Mouse (Mus musculus): ENCODE results near the gene Bckdk. TPM values are rescaled to one million over a fixed set of nuclear protein-coding genes. Genes with fewer than 3 reads are reported as not detected.

Gene Bckdk
- total and polyA plus RNA-seq, 3 experiments: 32.6 to 126 TPM; not detected in 1

DNA sequence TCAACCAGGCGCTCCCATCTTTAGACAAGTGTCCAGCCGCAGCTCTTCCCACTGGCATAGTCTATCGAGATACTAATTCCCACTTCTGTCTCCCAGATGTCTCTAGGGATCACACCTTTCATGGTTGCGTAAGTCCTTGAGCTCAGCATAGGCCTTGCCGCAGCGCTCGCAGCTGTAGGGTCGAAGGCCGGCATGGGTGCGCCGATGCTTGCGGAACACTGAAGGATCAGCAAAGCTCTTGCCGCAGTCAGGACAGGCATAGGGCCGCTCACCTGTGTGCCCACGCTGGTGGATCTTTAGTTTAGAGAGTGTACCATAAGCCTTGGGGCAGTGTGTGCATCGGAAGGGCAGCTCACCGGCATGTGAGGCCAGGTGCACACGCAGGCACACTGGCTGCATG, 36.2 kb upstream of the Bckdk start:
- H3K4me1 ChIP-seq (ENCODE audit: control insufficient read depth in 1 of 2, insufficient read depth in 2 of 2, low read length in 2 of 2): peaks cover 6 to 9% of the 10 kb centered on the region in 2 experiments
- H3K4me3 ChIP-seq (ENCODE audit: control insufficient read depth in 1 of 2, insufficient read depth in 1 of 2, low read depth in 2 of 2, low read length in 2 of 2): no peak overlapping the region
- DNase-seq (ENCODE audit: low read depth, low spot score): no peak
- no peak overlapping the region for H3K9ac ChIP-seq (ENCODE audit: control insufficient read depth, low read depth, low read length, poor library complexity, severe bottlenecking)
- peaks cover 2 to 9% of the 10 kb centered on the region in 2 experiments; a peak in 3 of 4 replicates for H3K36me3 ChIP-seq (ENCODE audit: control insufficient read depth in 1 of 2, insufficient read depth in 2 of 2, low read length in 2 of 2)
- no peaks in the 10 kb centered on the region for H3K9me3 ChIP-seq (replicated peaks; ENCODE audit: insufficient read depth, low read length)
- no peaks in the 10 kb centered on the region for H3K27me3 ChIP-seq (ENCODE audit: control insufficient read depth in 1 of 2, insufficient read depth in 2 of 2, low read length in 2 of 2)
- 0 out of 2 replicates have a peak, but pooled peaks cover 6% of the 10 kb centered on the region for H3K79me2 ChIP-seq (ENCODE audit: control insufficient read depth, insufficient read depth, low read length, poor library complexity)
- H3K27ac ChIP-seq (ENCODE audit: control insufficient read depth, low read depth, low read length): no peak overlapping the region
- TF ChIP-seq HCFC1 (IDR thresholded peaks at IDR 0.05; ENCODE audit: low read depth, low read length): no peak
- no peak for TF ChIP-seq ELF1 (IDR thresholded peaks at IDR 0.05; ENCODE audit: low read depth, low read length)
- no peak for TF ChIP-seq ETS1 (IDR thresholded peaks at IDR 0.05; ENCODE audit: low read depth, low read length)
- TF ChIP-seq BHLHE40 (IDR thresholded peaks at IDR 0.05; ENCODE audit: borderline replicate concordance, low read depth, low read length): no peak
- no peak for TF ChIP-seq JUND (IDR thresholded peaks at IDR 0.05; ENCODE audit: low read depth, low read length)
- TF ChIP-seq UBTF (IDR thresholded peaks at IDR 0.05; ENCODE audit: borderline replicate concordance, insufficient read depth, low read depth, low read length): no peak
- TF ChIP-seq NRF1 (IDR thresholded peaks at IDR 0.05; ENCODE audit: insufficient read depth, low read depth, low read length, poor library complexity, severe bottlenecking): no peak
- TF ChIP-seq POLR2AphosphoS2 (IDR thresholded peaks at IDR 0.05; ENCODE audit: low read length): no peak
- no peak for TF ChIP-seq SIN3A (IDR thresholded peaks at IDR 0.05; ENCODE audit: low read length)
- no peak for TF ChIP-seq GATA1 (IDR thresholded peaks at IDR 0.05; ENCODE audit: low read depth, low read length)
- TF ChIP-seq GABPA (IDR thresholded peaks at IDR 0.05; ENCODE audit: low read depth, low read length): no peak
- TF ChIP-seq MYB (IDR thresholded peaks at IDR 0.05; ENCODE audit: low read depth, low read length): no peak
- TF ChIP-seq NELFE (IDR thresholded peaks at IDR 0.05; ENCODE audit: low read depth, low read length): no peak
- TF ChIP-seq ZNF384 (IDR thresholded peaks at IDR 0.05; ENCODE audit: low read depth, low read length): no peak
- no peak for TF ChIP-seq RCOR1 (IDR thresholded peaks at IDR 0.05; ENCODE audit: low read depth, low read length)
- TF ChIP-seq MAFK (IDR thresholded peaks at IDR 0.05; ENCODE audit: borderline replicate concordance, low read depth, low read length): no peak
- no peak for TF ChIP-seq CHD2 (IDR thresholded peaks at IDR 0.05; ENCODE audit: low read length)
- no peak for TF ChIP-seq KAT2A (conservative IDR thresholded peaks at IDR 0.05; ENCODE audit: low read depth, low read length)

DNA sequence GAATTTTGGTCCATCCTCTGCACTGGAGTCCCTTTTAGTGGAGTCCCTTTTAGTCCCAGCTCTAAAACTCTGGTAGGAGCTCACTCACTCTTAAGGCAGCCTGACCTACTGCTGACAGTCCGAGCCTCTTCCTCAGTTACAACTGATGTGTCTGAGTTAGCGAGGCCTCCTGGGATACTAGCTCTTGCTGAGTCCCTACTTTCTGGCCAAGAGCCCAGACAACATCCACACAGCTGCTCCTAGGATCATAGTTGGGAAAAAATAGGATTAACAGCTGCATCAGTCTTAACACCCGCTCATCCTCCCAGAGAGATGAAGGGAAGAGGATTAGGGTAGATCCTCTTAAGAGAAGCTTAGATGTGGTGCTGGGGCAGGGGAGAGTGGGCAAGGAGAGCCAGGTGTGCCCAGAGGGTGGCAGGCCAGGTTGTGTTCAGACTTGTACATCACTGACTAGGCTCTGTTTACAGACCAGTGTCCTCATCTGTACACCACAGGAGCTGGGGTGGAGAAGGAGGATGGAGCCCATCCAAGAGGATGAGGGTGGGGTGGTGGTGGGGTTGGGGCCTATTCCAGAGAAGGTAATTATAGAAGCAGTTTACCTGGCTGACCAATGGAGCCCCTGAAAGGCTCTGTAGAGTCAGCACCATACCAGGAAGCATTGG, 34.6 kb upstream of the Bckdk start:
- TF ChIP-seq NELFE (IDR thresholded peaks at IDR 0.05; ENCODE audit: low read depth, low read length) (no peak), ETS1 (IDR thresholded peaks at IDR 0.05; ENCODE audit: low read depth, low read length) (no peak), NRF1 (IDR thresholded peaks at IDR 0.05; ENCODE audit: insufficient read depth, low read depth, low read length, poor library complexity, severe bottlenecking) (no peak), POLR2A (IDR thresholded peaks at IDR 0.05; ENCODE audit: control insufficient read depth in 1 of 2, insufficient read depth in 1 of 2, low read depth in 1 of 2, low read length in 2 of 2, poor library complexity in 1 of 2) (no peak), CTCF (IDR thresholded peaks at IDR 0.05 in 2 of 3, conservative IDR thresholded peaks at IDR 0.05 in 1 of 3; ENCODE audit: control insufficient read depth in 1 of 3, insufficient read depth in 1 of 3, low read depth in 2 of 3, low read length in 3 of 3, poor library complexity in 1 of 3, severe bottlenecking in 1 of 3) (no peak), USF1 (IDR thresholded peaks at IDR 0.05; ENCODE audit: low read depth, low read length) (no peak), POLR2AphosphoS5 (IDR thresholded peaks at IDR 0.05; ENCODE audit: borderline replicate concordance, low read depth, low read length) (no peak), RAD21 (IDR thresholded peaks at IDR 0.05; ENCODE audit: low read depth, low read length) (no peak), MAZ (IDR thresholded peaks at IDR 0.05; ENCODE audit: low read depth, low read length) (no peak), ZKSCAN1 (IDR thresholded peaks at IDR 0.05; ENCODE audit: low read depth, low read length) (no peak), UBTF (IDR thresholded peaks at IDR 0.05; ENCODE audit: borderline replicate concordance, insufficient read depth, low read depth, low read length) (no peak), POLR2AphosphoS2 (IDR thresholded peaks at IDR 0.05; ENCODE audit: low read length) (no peak), MXI1 (IDR thresholded peaks at IDR 0.05; ENCODE audit: low read depth, low read length) (no peak), MYC (IDR thresholded peaks at IDR 0.05; ENCODE audit: low read depth, low read length) (no peak), TCF12 (IDR thresholded peaks at IDR 0.05; ENCODE audit: low read depth, low read length) (no peak)
- Histone ChIP-seq H3K79me2 (ENCODE audit: control insufficient read depth, insufficient read depth, low read length, poor library complexity) (peaks cover 8% of the 10 kb centered on the region; the same call in 1 of the 2 replicates), H3K4me3 (ENCODE audit: control insufficient read depth in 1 of 2, insufficient read depth in 1 of 2, low read depth in 2 of 2, low read length in 2 of 2) (no peak overlapping the region), H3K9ac (ENCODE audit: control insufficient read depth, low read depth, low read length, poor library complexity, severe bottlenecking) (no peak overlapping the region), H3K27ac (ENCODE audit: control insufficient read depth, low read depth, low read length) (no peak overlapping the region), H3K9me3 (replicated peaks; ENCODE audit: insufficient read depth, low read length) (no peaks in the 10 kb centered on the region), H3K4me1 (ENCODE audit: control insufficient read depth in 1 of 2, insufficient read depth in 2 of 2, low read length in 2 of 2) (peaks cover 6 to 11% of the 10 kb centered on the region in 2 experiments), H3K36me3 (ENCODE audit: control insufficient read depth in 1 of 2, insufficient read depth in 2 of 2, low read length in 2 of 2) (peaks cover 2 to 16% of the 10 kb centered on the region in 2 experiments; a peak in 3 of 4 replicates), H3K27me3 (ENCODE audit: control insufficient read depth in 1 of 2, insufficient read depth in 2 of 2, low read length in 2 of 2) (no peaks in the 10 kb centered on the region)
- no peak for DNase-seq (ENCODE audit: low read depth, low spot score)
